Mouse (Mus musculus) hindbrain, embryonic 14.5 days (tissue): ENCODE data around the gene Anks1b. TPM values are rescaled to one million over a fixed set of nuclear protein-coding genes. Genes with fewer than 3 reads are reported as not detected.

ENCODE experiments used
- ATAC-seq: fragments of 200-750 bp; cut with Nextera tagmentation; 2 replicates; pipeline ENCODE4 v1.8.0; 2017; ENCODE audit warnings: moderate number of reproducible peaks, mild to moderate bottlenecking, moderate TSS enrichment, moderate library complexity; ENCODE audit not compliant: low FRiP score
- DNase-seq: peaks from one replicate; pipeline ENCODE4 v3.0.0-alpha.2; 2015; ENCODE audit warnings: low spot score
- H3K27ac ChIP-seq: fragments of 300-500 bp; sonication (generic); 2 replicates; pipeline ENCODE4 v1.5.1; 2014; ENCODE audit warnings: mild to moderate bottlenecking, moderate library complexity
- H3K27me3 ChIP-seq: fragments of 300-500 bp; sonication (generic); 2 replicates; pipeline ENCODE4 v1.6.1; 2014; ENCODE audit warnings: mild to moderate bottlenecking, low read length, mixed read lengths; ENCODE audit not compliant: control insufficient read depth, insufficient read depth
- H3K36me3 ChIP-seq: fragments of 300-500 bp; sonication (generic); replicated peaks from 2 replicates; pipeline ENCODE4 v1.6.1; 2014; ENCODE audit not compliant: control insufficient read depth, insufficient read depth
- H3K4me1 ChIP-seq: fragments of 300-500 bp; sonication (generic); replicated peaks from 2 replicates; pipeline ENCODE4 v1.6.1; 2014; ENCODE audit warnings: antibody characterized with exemption, low read length, mixed read lengths; ENCODE audit not compliant: control insufficient read depth, insufficient read depth
- H3K4me2 ChIP-seq: fragments of 300-500 bp; sonication (generic); replicated peaks from 2 replicates; pipeline ENCODE4 v1.6.1; 2014; ENCODE audit warnings: mild to moderate bottlenecking, moderate library complexity
- H3K4me3 ChIP-seq: fragments of 300-500 bp; sonication (generic); replicated peaks from 2 replicates; pipeline ENCODE4 v1.5.1; 2014; ENCODE audit warnings: mild to moderate bottlenecking, low read length
- H3K9ac ChIP-seq: fragments of 300-500 bp; sonication (generic); 2 replicates; pipeline ENCODE4 v1.6.1; 2014
- H3K9me3 ChIP-seq: fragments of 300-500 bp; sonication (generic); 2 replicates; pipeline ENCODE4 v1.6.1; 2016; ENCODE audit warnings: low read length; ENCODE audit not compliant: control insufficient read depth
- WGBS: fragments of 180-500 bp; shearing (Covaris S2); extraction: QIAGEN DNeasy Blood & Tissue Kit; methylation state at CpG from one replicate; pipeline ENCODE4 v1.1.7; 2014; 5-methylcytosine and 5-hydroxymethylcytosine counted together
- polyA plus RNA-seq: library from polyadenylated mRNA; unstranded; fragments of >200 nt; fragmentation: Nextera tagmentation; extraction: Ambion mirVana; gene quantifications from 2 replicates; pipeline ENCODE4 v1.2.1, GENCODE M21; 2014

The Anks1b gene
- polyA plus RNA-seq, 1 experiment from 2014 or later, result 69.4 TPM

DNA sequence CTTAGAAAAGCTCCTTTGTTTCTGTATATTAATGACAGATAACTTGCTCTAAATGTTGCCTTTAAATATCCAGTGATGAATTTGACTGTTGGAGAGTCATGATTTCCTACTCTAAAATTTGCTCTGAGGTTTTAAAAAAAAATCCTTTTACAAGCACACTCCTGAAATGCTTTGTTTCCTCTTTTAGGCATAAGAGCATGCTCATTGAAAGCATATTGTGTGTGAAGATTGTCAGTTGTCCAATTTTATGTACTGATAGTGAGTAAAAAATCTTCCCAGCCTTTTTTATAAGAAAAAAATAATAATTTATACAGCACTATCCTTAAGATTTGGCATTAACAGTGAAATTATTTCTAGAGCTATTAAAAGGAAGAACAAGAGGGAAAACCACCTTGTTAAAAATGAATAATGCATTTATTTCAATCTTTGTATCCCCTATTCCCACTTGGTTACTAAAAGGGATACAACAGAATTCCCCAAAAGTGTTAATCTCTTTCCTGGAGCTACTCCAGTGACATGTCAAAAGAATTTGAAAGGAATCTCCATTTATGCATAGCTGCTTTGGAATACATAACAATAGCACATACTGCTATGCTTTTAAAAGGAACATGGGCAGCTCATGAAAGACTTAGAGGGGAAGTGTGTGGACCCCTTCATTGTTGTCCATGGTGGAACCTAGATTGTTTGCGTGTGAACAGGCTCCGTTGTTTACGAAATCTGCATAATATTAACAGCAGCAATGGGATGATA lies 130.8 kb downstream of the Anks1b start:
- no peak overlapping the region for H3K4me3 ChIP-seq
- no peaks in the 10 kb centered on the region for H3K4me1 ChIP-seq
- ATAC-seq (no peak), DNase-seq (no peak)
- H3K27ac ChIP-seq, result peak overlapping the region; percentile 15; the same call in 1 of the 2 replicates
- 49% methylated on average over 3 of the region's 3 CpGs for WGBS
- H3K27me3 ChIP-seq, result no peaks in the 10 kb centered on the region
- H3K9ac ChIP-seq, result no peak overlapping the region
- H3K9me3 ChIP-seq, result no peaks in the 10 kb centered on the region
- no peak overlapping the region for H3K4me2 ChIP-seq
- H3K36me3 ChIP-seq, result no peaks in the 10 kb centered on the region

GRCm38 (mm10) chr10:90004882-90005281 lies 131.6 kb downstream of the Anks1b start:
- ATAC-seq (no peak), DNase-seq (no peak)
- H3K27me3 ChIP-seq, result no peaks in the 10 kb centered on the region
- H3K4me3 ChIP-seq, result no peak overlapping the region
- H3K4me2 ChIP-seq, result no peak overlapping the region
- no peaks in the 10 kb centered on the region for H3K4me1 ChIP-seq
- no peak overlapping the region for H3K9ac ChIP-seq
- H3K9me3 ChIP-seq, result no peaks in the 10 kb centered on the region
- WGBS, result 90% methylated on average over 9 of the region's 9 CpGs
- H3K36me3 ChIP-seq, result no peaks in the 10 kb centered on the region
- H3K27ac ChIP-seq, result no peak overlapping the region

GRCm38 (mm10) chr10:90033037-90033436 lies 159.7 kb downstream of the Anks1b start:
- H3K9me3 ChIP-seq, result no peaks in the 10 kb centered on the region
- DNase-seq (no peak), ATAC-seq (no peak)
- H3K27ac ChIP-seq, result no peak overlapping the region
- no peaks in the 10 kb centered on the region for H3K36me3 ChIP-seq
- no peaks in the 10 kb centered on the region for H3K27me3 ChIP-seq
- 86% methylated on average over 14 of the region's 14 CpGs for WGBS
- H3K4me1 ChIP-seq, result no peaks in the 10 kb centered on the region
- H3K4me3 ChIP-seq, result no peak overlapping the region
- H3K4me2 ChIP-seq, result no peak overlapping the region
- no peak overlapping the region for H3K9ac ChIP-seq

- Histone ChIP-seq H3K27me3 (no peaks in the 10 kb centered on the region), H3K36me3 (no peaks in the 10 kb centered on the region), H3K4me1 (no peaks in the 10 kb centered on the region), H3K27ac (no peak overlapping the region), H3K4me2 (no peak overlapping the region), H3K4me3 (no peak overlapping the region), H3K9ac (no peak overlapping the region), H3K9me3 (no peaks in the 10 kb centered on the region)
- WGBS, result 31% methylated on average over 5 of the region's 5 CpGs
- DNase-seq (peak; percentile 58), ATAC-seq (peak; percentile 60; the same call in 1 of the 2 replicates)
Measured at GRCm38 (mm10) chr10:90043287-90043686, 170.0 kb downstream of the Anks1b start.

DNA sequence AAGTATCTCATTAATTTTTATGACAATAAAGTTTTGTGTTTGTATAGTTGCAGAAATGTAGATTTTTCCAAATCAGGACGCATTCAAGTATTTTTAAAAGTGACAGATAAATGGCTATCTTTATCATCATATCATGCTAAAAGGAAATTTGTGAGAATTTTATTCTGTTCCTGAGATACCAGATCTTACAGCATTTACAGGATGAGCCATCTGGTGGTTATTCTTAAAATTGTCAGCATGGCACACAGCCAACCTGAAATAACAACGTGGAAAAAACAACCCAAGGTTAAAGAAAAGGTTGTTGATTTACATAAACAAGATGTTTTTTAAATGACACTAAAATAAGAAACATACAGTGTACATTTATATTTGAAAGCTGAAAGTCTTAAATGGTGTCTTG lies 170.5 kb downstream of the Anks1b start:
- no peaks in the 10 kb centered on the region for H3K4me1 ChIP-seq
- no peaks in the 10 kb centered on the region for H3K9me3 ChIP-seq
- no peak overlapping the region for H3K4me2 ChIP-seq
- no peak overlapping the region for H3K9ac ChIP-seq
- no peak overlapping the region for H3K4me3 ChIP-seq
- ATAC-seq (no peak), DNase-seq (peak; percentile 73)
- H3K27ac ChIP-seq, result no peak overlapping the region
- 53% methylated on average over 2 of the region's 2 CpGs for WGBS
- no peaks in the 10 kb centered on the region for H3K36me3 ChIP-seq
- no peaks in the 10 kb centered on the region for H3K27me3 ChIP-seq

GRCm38 (mm10) chr10:90044229-90044628 lies 170.9 kb downstream of the Anks1b start:
- Histone ChIP-seq H3K4me2 (no peak overlapping the region), H3K27me3 (no peaks in the 10 kb centered on the region), H3K36me3 (no peaks in the 10 kb centered on the region), H3K9me3 (no peaks in the 10 kb centered on the region), H3K4me1 (no peaks in the 10 kb centered on the region), H3K27ac (no peak overlapping the region), H3K9ac (no peak overlapping the region), H3K4me3 (no peak overlapping the region)
- WGBS, result 96% methylated on average over 8 of the region's 8 CpGs
- DNase-seq (no peak), ATAC-seq (no peak; the same call in 1 of the 2 replicates)

DNA sequence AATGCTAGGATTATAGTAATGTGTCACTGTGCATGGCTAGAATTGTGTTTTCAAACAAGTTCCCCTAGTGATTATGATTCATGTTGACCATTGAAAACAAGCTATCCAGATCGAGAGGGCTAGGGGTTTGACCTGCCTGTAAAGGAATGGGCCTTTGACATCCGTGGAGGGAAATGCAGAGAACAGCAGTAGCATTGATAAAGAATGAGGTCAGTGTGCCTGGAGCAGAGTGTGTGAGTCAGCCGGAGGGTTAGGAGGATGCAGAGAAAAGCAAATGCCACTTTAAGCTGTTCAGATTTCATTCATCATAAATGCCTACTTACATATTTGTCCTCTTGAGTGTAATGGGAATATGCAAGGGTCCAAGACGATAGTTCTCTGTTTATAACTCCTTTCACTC lies 195.3 kb downstream of the Anks1b start:
- Histone ChIP-seq H3K4me2 (no peak overlapping the region), H3K36me3 (no peaks in the 10 kb centered on the region), H3K4me3 (no peak overlapping the region), H3K27ac (no peak overlapping the region), H3K4me1 (no peaks in the 10 kb centered on the region), H3K9ac (no peak overlapping the region), H3K27me3 (no peaks in the 10 kb centered on the region), H3K9me3 (0 out of 2 replicates have a peak, but pooled peaks cover 3% of the 10 kb centered on the region)
- no peak for DNase-seq
- WGBS, result 75% methylated on average over 4 of the region's 4 CpGs
- ATAC-seq, result no peak

DNA sequence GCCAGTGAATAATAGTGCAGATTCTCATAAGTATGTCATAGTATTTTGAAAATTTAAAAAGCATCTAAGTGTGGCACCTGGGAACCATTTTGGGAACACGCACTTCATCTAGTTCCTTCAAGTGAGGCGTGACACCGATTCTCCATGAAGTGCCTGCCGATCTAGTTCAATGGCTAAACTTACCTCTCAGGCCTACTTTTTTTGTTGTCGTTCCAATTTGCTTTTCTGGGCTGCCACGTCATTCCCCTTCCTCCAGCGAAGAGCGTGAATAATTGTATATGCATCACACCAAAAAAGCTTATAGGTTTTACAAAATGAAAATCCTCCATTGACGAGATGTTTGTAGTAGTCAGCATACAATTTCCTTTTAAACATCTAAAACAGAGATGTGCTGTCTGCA lies 204.6 kb downstream of the Anks1b start:
- ATAC-seq, result no peak
- no peak overlapping the region for H3K27ac ChIP-seq
- no peaks in the 10 kb centered on the region for H3K9me3 ChIP-seq
- no peak for DNase-seq
- H3K27me3 ChIP-seq, result no peaks in the 10 kb centered on the region
- no peaks in the 10 kb centered on the region for H3K4me1 ChIP-seq
- no peaks in the 10 kb centered on the region for H3K36me3 ChIP-seq
- 91% methylated on average over 9 of the region's 9 CpGs for WGBS
- no peak overlapping the region for H3K4me2 ChIP-seq
- no peak overlapping the region for H3K9ac ChIP-seq
- no peak overlapping the region for H3K4me3 ChIP-seq

- no peak overlapping the region for H3K27ac ChIP-seq
- WGBS, result 44% methylated on average over 3 of the region's 3 CpGs
- H3K9ac ChIP-seq, result no peak overlapping the region
- no peak for DNase-seq
- H3K4me1 ChIP-seq, result no peaks in the 10 kb centered on the region
- no peaks in the 10 kb centered on the region for H3K36me3 ChIP-seq
- no peaks in the 10 kb centered on the region for H3K27me3 ChIP-seq
- H3K4me3 ChIP-seq, result no peak overlapping the region
- ATAC-seq, result no peak
- no peak overlapping the region for H3K4me2 ChIP-seq
- no peaks in the 10 kb centered on the region for H3K9me3 ChIP-seq
Measured at GRCm38 (mm10) chr10:90081151-90081550, 207.8 kb downstream of the Anks1b start.
